Mouse (Mus musculus) thymus, postnatal 10 days (tissue): ENCODE results near the gene Zfhx2.

Experiments
- DNase-seq, 2 experiments: peaks; one replicate each; pipeline ENCODE4 v3.0.0; 2021; ENCODE audit warnings: low spot score in 2 of 2

Gene Zfhx2

DNA sequence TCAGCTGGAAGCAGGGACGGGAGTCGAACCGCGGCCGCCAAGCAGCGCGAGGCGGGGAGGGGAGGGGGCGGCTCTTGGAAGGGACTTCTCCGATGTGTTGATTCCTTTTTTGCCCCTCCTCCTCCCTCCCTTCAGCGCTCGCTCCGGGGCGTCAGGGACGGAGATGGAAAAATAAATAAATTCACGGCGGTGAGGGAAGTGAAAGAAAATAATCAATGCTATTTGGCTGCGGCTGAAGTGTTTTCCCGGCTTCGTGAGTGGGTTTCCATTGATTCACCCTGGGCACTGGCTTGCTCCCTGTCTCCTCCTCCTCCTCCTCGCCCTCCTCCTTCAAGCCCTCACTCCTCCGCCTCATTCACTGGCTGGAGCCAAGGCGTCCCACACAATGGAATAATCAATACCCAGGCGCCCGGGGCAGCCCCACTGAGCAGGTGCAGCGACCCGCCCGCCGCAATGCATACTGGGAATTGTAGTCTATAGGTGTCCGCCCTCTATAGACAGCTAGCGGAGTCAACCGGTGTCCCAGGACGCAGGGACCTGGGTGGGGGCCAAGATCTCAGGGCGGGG lies at the start of gene Zfhx2:
Gene Zfhx2, minus strand, starts transcription at position 314 of the 567 bp plus-strand sequence.
- peak; percentile 81 to 91 for DNase-seq

DNA sequence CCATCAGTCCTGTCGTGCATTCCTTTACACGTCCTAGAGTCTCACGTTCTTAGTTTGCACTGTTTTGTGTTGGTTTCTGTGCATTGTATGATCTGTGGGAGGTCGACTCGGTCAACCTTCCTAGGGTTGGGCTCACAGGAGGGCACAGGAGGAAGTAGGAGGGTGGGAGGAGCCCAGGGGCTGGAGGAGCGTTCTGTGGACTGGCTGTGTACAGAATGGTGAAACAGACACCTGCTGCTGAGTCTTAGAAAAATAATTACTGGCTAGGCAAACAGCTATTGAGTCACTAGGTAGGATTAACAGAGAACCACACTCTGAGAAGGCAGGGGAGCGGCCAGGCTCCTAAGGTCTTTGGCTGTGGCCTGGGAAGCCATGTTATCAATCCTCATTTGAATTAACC lies 47.2 kb upstream of the Zfhx2 start:
- DNase-seq = no peak

DNA sequence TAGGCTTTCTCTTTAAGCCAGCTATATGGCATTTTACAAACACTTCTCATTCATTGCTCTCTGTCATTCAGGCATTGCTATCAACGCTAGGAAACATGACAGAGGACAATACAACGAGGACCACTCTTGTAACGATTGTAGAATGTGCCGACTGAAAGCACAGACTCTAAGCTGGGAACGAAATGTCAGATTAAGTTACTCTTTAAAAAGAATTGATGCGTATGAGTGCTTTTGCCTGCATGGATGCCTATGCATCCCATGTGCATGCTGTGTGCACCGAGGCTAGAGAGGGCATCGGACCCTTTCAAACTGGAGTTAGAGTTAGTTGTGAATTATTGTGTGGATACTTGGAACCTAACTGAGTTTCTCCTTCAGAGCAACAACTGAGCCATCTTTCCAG lies 43.6 kb upstream of the Zfhx2 start:
- DNase-seq = no peak

DNA sequence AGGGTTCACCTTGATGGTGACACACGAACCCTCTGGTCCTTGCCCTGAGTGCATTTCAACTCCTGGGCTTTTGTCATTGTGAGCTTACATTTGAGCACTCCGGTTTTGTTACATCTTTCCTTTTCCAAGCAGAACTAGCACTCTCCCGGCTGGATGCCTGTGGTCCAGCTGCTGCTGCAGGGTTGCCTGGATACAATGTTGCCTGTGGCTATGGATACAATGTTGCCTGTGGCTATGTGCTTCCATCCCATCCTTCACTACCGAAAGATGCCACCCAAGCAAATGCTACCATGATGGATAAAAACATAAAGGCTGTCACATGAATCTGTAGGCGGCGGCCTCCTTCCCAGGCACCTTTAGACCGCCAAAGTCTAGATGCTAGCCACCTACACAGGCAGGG lies 34.4 kb upstream of the Zfhx2 start:
- no peak for DNase-seq

DNA sequence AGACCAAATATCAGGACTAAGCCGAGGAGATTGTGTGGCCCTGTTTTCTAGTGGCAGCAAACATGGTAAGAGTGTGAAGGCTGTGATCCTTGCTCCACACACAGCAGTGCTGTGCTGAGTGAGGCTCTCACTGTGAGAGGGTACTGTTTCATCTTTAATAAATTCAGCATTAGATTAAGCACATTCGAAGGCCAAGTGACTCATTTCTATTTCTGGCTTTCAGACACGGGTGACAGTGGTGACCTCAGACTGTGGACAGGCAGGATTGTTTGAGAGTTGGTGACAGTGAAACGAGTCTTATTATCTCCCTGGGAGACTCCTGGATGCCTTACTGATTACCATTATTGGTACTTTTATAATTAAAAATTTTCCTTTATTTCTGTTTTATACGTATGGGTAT lies 33.6 kb upstream of the Zfhx2 start:
- DNase-seq = no peak

DNA sequence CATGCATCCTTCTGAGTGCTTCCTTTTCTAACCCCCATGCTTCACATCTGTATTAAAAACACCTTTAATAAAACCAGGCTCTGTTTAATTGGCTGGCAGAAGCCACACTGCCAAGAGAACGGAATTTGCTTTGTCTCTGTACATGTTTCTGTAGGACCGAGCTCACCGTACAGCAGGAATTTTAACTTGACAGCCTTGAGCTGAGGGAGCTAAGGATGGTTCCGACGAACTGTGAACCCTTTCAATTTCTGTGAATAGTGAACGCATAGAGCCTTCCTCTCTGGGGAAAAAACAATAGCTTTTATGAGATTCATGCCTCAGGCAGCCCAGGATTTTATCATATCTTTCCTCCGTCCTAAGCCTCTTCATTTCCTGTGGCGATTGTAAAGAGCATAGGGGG lies 30.2 kb upstream of the Zfhx2 start:
- no peak for DNase-seq

DNA sequence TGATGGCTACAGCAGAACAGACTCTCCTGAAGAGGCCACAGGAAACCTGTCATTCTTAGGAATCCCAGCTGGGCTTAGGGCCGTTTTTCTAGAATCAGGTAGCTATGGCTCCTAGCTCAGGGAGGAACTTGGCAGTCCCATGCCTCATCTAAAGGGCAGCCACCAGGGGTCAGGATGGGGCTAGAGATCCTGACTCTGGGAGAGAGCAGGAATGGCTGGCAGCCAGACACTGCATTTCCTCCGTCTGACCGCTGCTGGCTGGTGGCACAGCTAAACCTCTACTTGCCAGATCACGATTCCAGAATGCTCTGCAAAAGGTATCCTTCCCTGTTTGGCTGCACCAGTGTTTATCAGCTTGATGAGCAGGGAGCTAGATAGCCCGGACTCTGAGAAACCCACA lies 29.8 kb upstream of the Zfhx2 start:
- DNase-seq = peak in 1 of 2 experiments; percentile 53

DNA sequence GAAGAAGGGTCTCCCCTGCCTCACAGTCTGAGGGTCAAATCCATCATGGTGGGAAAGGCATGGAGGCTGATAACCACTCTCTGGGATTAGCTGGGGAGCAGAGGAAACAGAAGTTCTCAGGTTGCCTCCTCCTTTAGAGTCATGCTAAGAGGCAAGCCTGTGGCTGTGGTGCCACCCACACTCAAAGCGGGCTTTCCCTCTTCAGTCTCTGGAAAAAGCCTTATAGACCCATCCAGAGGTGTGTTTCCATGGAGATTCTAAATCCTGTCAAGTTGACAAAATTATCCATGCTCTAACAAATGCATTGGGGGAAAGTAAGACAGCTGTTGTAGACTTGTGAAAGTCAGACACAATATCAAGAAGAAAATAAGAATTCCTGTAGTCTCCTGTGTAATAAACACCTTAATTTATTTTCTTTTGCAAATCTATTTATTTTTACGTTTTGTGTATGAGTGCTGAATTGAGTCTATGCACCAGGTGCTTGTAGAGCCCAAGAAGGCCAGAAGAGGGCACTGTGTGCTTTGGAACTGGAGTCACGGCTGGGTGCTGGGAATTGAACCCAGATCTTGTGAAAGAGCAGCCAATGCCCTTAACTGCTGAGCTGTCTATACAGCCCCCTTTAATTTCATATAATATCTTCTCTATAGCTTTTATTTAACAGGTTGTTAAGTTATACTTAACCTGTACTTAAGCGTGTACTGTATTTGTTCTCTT lies 27.5 kb upstream of the Zfhx2 start:
- DNase-seq = no peak

DNA sequence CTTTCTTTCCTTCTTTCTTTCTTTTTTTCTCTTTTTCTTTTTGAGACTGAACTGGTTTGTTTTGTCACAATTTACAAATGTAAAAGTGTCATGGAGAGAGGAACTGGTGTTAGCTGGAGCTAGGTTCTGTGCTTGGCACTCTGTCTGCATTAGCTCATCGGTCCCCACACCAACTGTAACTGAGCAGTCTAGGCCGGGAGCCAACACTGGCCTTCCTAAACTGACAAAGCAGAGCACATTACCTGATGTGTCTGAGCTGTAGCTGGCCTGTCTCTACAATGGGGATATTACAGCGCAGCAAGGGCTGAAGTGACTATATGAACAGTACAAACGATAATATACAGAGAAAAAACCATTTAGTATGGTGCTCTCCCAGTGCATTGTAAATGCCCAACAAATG lies 26.7 kb upstream of the Zfhx2 start:
- DNase-seq = no peak

DNA sequence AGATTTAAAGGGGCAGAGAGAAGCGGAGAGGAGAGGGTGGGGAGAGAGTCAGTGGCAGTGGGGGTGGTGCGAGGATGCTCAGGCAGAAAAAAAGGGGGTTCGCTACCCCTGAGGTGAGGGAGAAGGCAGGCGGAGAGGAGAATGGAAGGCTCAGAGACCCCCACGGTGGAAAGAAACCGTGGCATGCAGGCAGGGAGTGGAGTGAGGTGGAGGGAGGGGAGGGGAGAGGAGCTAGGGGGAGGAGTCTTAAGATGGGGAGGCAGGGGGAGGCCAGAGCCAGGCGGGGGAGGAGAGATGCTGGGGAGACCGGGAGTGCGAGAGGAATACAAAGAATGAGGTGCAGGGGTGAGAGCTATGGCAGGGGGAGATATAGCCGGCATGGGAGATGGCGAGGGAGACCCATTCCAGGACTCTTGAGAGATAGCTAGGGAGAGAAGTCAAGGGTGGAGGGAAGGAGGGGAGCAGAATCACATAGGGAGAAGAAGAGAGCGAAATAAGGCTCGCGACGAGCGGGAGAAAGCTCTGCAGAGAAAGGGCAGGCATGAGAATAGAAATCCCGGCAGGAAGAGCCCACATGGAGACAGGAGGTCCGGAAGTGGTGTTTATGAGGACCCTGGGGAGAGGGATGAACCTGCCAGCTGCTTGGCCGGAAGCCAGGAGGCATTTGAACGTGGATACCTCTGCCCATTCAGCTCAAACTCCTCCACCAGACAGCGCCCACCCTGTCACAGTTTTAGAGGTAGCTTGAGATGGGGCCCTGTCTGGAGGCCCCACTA lies 24.5 kb upstream of the Zfhx2 start, which contains the start of gene Jph4:
Gene Jph4, minus strand, starts transcription at position 511 of the 776 bp plus-strand sequence.
- DNase-seq = no peak

DNA sequence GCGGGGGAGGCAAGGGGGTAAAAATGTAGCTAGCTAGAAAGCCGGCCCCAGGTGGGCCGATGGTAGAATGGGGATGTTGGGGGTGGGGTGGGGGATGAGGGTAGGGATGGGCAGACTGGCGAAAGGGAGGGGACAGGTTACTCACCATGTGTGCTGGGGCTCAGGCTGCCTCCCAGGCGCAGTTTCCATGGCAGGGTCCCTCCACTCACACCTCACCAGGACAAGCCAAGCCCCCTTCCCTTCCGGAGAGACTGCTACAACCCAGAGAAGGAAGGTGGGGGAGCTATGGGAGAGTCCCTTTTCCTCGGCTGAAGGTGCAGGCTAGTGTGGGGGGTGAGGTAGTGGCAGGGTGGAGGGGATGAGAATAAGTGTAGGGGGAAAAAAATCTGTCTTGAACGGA lies 23.7 kb upstream of the Zfhx2 start:
- DNase-seq = no peak

DNA sequence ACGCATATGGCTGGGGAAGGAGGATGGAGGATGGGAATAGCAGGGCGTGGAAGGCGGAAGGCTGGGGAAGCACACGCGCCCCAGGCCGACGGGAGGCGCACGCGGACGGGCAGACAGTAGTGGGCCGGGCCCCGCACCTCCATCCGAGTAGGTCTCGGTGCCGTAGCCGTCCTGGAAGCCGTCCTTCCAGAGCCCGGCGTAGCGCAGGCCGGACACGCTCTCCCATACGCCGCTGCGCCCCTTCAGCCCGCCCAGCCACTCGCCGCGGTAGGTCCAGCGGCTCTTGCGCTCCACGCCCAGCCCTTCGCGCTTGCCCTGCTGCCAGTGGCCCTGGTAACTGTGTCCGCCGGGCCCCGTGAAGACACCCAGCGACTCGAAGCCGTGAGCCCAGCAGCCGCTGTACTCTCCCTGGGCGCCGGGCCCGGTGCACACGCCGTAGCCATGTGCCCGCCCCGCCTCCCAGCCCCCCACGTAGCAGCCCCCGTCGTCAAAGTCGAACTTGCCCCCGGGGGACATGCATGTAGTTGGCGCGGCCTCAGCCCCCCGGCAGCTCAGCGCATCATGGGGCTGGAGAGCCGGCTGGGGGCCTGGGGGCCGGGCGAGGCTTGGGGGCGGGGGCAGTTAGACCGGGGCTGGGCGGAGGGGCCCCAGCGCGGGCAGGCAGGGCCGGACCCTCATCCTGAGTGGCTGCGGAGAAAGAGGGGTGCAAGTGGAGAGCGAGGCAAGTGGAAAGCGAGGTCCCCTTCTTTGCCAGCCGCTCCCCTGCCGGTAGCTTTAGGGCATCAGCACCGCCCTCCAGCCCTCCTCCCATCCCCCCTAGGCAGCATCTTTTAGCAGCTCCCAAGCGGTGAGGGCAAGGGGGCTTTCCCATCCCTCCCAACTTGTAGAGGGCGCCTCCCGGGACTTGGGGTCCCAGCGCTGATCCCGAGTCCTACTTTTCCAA lies 22.9 kb upstream of the Zfhx2 start:
- DNase-seq = no peak

DNA sequence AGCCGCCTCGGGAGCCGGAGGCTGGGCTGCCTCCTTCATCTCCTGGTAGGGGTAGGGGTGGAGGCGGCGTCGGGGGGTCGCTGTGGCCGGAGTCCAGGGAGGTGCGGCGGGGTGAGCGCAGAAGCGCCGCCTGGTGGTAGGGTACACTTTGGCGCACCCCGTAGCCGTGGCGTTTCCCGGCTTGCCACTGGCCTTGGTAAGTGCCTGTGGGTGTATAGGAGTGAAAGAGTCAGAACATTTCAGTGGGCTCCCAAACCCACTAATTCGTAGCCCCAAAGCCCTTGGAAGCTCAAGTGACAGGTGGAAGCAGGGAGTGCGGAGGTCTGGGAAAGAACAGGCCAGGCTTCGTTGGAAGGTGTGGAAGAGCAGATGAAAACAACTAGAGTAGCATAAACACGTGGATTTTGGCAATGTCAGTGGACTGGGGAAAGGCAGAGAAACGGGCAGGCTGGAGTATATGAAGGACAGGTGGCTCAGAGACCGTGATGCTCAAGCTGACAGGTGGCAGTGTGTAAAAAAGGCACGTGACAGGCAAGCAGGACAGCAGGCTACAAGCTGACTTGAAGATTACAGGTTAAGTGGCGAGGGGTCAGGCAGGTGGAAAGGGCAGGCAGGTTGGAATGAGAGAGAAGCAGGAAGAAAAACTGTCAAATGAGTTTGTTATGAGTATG lies 22.0 kb upstream of the Zfhx2 start:
- DNase-seq = peak in 1 of 2 experiments; percentile 47

DNA sequence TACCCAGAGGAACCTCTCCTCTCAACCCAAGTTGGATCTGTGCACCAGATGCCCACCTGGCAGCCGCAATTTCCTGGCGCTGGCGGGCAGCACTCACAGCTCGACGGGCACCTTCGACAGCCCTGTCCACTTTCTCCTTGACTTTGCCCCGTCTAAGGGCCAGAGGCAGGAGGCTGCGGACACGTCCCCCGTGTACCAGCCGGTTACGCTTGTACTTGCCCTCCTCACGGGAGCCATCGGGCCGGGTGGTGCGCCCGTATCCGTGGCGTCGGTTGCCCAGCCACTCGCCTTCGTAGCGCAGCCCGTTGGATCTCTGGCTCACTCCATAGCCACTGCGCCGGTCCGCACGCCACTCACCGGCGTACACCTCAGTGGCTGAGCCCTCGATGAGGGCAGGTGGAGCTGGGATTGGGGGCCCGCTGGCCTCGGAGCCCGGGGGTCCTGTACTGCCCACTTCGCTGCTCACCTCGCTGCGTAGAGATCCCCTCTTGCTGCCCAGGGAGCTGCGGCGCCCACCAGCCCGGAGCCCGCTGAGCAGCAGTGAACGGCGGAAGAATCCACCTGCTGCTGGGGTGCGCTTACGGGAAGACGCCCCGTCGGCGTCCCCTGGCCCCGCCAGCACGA lies 21.3 kb upstream of the Zfhx2 start:
- no peak for DNase-seq

DNA sequence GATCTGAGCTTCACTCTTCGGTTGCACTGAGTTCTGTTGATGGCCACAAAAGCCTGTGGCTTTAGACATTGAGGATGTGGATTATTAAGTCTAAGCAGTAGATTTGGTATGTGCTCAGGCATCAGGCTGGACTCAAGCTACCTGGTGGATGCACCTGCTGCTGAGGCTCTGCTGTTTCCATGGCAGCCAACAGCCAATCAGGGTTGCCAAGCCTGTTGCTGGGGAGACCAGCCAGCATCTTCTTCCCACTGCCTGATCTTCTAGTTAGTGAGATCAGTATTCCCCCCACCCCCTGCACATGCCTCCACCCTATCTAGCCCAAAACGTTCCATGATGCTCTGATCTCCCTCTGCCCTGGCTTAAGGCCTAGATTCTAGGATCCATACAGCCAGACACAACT lies 19.6 kb upstream of the Zfhx2 start:
- no peak for DNase-seq

DNA sequence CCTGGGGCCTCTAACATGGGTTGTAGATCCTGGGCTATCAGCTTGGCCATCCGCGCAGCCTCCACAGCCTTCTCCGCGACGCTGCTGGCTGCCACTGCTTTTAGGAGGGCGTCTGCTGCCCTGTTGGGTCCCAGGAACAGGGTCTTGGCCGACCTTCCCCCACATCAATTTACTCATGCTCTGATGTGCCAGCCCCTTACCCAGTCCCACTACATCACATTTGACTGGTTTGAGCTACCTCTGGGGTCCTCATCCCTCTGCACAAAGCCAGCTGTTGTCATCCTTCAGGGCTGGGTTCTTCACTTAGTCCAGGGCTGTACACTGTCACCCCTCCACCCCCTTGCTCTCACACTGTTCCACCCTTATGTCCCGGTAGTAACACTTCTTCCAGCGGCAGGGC lies 18.0 kb upstream of the Zfhx2 start:
- DNase-seq = no peak

DNA sequence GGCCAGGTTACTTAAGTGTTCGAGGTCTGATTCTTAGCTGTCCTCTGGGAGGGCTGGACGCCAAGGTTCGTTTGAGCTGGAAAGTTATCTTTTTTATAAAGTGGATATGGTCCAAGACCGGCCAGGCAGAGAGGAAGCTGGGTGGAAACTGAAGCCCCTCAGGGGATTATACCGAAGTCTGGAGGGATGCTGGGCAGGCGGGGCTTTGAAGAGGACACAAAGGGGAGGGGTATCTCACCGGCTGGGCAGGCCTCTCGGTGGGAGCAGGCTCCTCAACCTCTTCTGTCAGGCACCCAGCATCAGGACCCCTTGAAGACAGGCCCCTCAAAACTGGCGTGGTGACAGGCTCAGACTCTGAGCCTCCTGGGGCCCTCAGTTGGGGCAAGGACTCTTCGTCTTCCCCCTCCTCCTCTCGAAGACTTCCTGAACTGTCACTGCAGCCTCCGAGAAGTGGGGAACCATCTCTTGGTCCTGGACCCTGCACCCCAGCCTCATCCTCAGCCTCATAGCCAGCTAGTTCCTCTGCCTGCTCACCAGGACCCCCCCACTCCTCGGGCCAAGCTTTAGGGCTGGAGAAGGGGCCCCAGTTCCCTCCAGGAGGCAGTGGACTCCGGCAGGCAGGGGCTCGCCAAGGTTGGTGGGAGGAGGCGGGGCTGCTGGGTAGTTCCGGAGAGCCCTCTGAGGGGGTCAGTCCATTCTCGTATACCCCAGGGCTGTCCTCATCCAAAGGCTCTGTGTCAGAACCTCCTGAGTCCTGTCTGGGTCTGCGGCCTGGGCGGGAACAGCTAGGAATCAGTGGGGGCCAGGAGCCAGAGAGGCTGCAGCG lies 17.1 kb upstream of the Zfhx2 start:
- no peak for DNase-seq

DNA sequence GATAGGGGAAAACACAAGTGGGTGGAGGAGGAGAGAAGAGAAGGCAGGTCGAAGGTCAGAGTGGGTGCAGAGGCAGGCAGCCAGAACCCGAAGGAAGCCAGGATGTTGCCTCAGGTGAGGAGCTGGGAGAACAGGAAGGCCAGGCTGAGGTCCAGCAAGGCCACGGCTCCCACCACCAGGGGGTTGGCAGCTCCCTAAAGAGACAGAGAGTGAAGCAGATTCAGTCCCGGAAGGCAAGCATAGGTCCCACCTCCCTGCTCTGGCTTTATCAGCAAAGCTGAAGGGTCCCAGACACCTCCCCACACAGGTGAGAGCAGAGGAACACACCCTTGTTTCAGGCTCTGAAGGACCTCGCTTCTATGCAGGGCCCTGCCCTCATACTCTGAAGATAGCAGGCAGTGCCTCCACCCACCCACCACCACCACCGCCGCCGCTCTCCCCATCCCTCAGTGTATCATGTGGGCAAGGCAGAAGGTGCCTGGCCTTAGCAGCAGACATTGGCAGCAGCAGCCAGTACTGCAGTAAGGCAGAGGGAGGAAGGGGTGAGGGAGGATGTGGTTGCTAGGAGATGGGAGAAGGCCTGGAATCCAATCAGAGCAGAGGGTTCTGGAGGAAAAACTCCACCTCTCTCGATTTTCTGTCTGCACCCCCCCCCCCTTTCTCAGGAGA lies 16.2 kb upstream of the Zfhx2 start:
- no peak for DNase-seq

DNA sequence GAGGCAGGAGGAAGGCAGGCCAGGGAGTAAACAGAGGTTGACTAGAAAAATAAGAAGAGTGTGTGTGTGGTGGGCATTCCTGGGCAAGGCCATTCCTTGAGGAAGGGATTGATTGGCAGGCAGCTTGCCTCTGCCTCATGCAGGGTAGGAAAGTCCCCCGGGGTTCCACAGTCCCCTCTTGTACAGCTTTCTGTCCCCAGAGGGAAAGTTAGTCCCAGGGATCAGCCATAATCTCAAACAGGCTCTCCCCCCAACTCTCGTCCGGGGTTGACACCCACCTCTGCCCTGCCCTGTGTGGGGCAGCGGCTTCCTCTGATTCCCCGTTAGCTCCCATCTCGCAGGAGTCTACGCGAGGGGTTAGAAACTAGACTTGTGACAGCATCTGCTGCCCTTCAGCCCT lies 14.9 kb upstream of the Zfhx2 start:
- DNase-seq = no peak
